Mouse (Mus musculus): ENCODE data around the gene Sarnp.

- TF ChIP-seq CTCF (IDR thresholded peaks at IDR 0.05; ENCODE audit: low read depth, low read length) (no peak), POLR2A (IDR thresholded peaks at IDR 0.05; ENCODE audit: borderline replicate concordance, low read depth, low read length) (no peak)
Measured at GRCm38 (mm10) chr10:128900698-128901097, 83.6 kb downstream of the Sarnp start, which contains the start of gene Cd63.

All from bone marrow macrophage, adult 2 months (primary cell).